Mouse (Mus musculus): ENCODE results near the gene Prdm1. TPM values are rescaled to one million over a fixed set of nuclear protein-coding genes. Genes with fewer than 3 reads are reported as not detected.

Gene Prdm1
- total and polyA plus RNA-seq, 3 experiments: 4.7 to 13.6 (median 8.0) TPM

GRCm38 (mm10) chr10:44518631-44519030, 9.7 kb downstream of the Prdm1 start:
- Histone ChIP-seq H3K9ac (ENCODE audit: insufficient read depth, low read depth) (no peak overlapping the region), H3K36me3 (replicated peaks in 1 of 2; ENCODE audit: control insufficient read depth in 1 of 2, insufficient read depth in 1 of 2, low read length in 1 of 2) (no peaks in the 10 kb centered on the region), H3K4me1 (ENCODE audit: control insufficient read depth in 1 of 2, insufficient read depth in 2 of 2) (no peaks in the 10 kb centered on the region), H3K27ac (ENCODE audit: insufficient read depth, low read depth) (no peak overlapping the region), H3K9me3 (replicated peaks; ENCODE audit: low read length) (no peaks in the 10 kb centered on the region), H3K4me2 (ENCODE audit: insufficient read depth, low read depth, poor library complexity, severe bottlenecking) (no peak overlapping the region), H3K4me3 (replicated peaks in 1 of 3; ENCODE audit: low read depth in 2 of 3, low read length in 2 of 3, poor library complexity in 1 of 3) (no peak overlapping the region), H3K27me3 (replicated peaks) (no peaks in the 10 kb centered on the region), H3K79me2 (replicated peaks; ENCODE audit: control insufficient read depth, extremely low read depth, insufficient read depth, poor library complexity, severe bottlenecking) (no peaks in the 10 kb centered on the region)
- dilution Hi-C loops (cut with MboI; ENCODE audit: extremely low pct_ligation_motif_present, extremely low pct_unique_long_range_greater_than_20kb, low sequenced_read_pairs) (no loop called here), in situ Hi-C loops (cut with MboI; ENCODE audit: low pct_ligation_motif_present, low pct_unique_long_range_greater_than_20kb, low sequenced_read_pairs) (no loop called here)
- no peak for TF ChIP-seq MAFK (IDR thresholded peaks at IDR 0.05; ENCODE audit: insufficient replicate concordance, low read length)
- no peak for TF ChIP-seq CTCF (conservative IDR thresholded peaks at IDR 0.05 in 1 of 2, IDR thresholded peaks at IDR 0.05 in 1 of 2; ENCODE audit: low read depth in 2 of 2, low read length in 2 of 2)
- TF ChIP-seq CHD2 (IDR thresholded peaks at IDR 0.05; ENCODE audit: low read length): no peak
- no peak for TF ChIP-seq HCFC1 (IDR thresholded peaks at IDR 0.05; ENCODE audit: low read depth, low read length)
- no peak for TF ChIP-seq BHLHE40 (IDR thresholded peaks at IDR 0.05; ENCODE audit: low read depth, low read length)
- TF ChIP-seq MEF2A (IDR thresholded peaks at IDR 0.05; ENCODE audit: borderline replicate concordance, low read depth, low read length): no peak
- no peak for TF ChIP-seq MXI1 (IDR thresholded peaks at IDR 0.05; ENCODE audit: low read depth, low read length)
- TF ChIP-seq GABPA (IDR thresholded peaks at IDR 0.05; ENCODE audit: insufficient replicate concordance, low read depth, low read length): no peak
- no peak for TF ChIP-seq E2F4 (IDR thresholded peaks at IDR 0.05; ENCODE audit: insufficient replicate concordance, low read depth, low read length)
- no peak for TF ChIP-seq POLR2A (IDR thresholded peaks at IDR 0.05; ENCODE audit: low read depth, low read length)
- no peak for TF ChIP-seq ZNF384 (IDR thresholded peaks at IDR 0.05; ENCODE audit: low read depth, low read length)
- DNase-seq (ENCODE audit: extremely low read depth): no peak

GRCm38 (mm10) chr10:44513108-44513507, 15.2 kb downstream of the Prdm1 start:
- in situ Hi-C loops (cut with MboI; ENCODE audit: low pct_ligation_motif_present, low pct_unique_long_range_greater_than_20kb, low sequenced_read_pairs): no loop called here

More at GRCm38 (mm10) chr10:44513108-44513507, 15.2 kb downstream of the Prdm1 start:
- no peak overlapping the region for H3K27ac ChIP-seq (ENCODE audit: insufficient read depth, low read depth)
- no peak overlapping the region for H3K9ac ChIP-seq (ENCODE audit: insufficient read depth, low read depth)
- H3K4me2 ChIP-seq (ENCODE audit: insufficient read depth, low read depth, poor library complexity, severe bottlenecking): no peak overlapping the region
- no peaks in the 10 kb centered on the region for H3K4me1 ChIP-seq (ENCODE audit: control insufficient read depth in 1 of 2, insufficient read depth in 2 of 2)
- H3K79me2 ChIP-seq (replicated peaks; ENCODE audit: control insufficient read depth, extremely low read depth, insufficient read depth, poor library complexity, severe bottlenecking): no peaks in the 10 kb centered on the region
- dilution Hi-C loops (cut with MboI; ENCODE audit: extremely low pct_ligation_motif_present, extremely low pct_unique_long_range_greater_than_20kb, low sequenced_read_pairs): no loop called here
- H3K27me3 ChIP-seq (replicated peaks): no peaks in the 10 kb centered on the region
- no peaks in the 10 kb centered on the region for H3K9me3 ChIP-seq (replicated peaks; ENCODE audit: low read length)
- TF ChIP-seq IRF4 (IDR thresholded peaks at IDR 0.05; ENCODE audit: low read depth, low read length): no peak
- no peak for TF ChIP-seq USF2 (conservative IDR thresholded peaks at IDR 0.05; ENCODE audit: low read depth, low read length)
- no peak for TF ChIP-seq E2F4 (IDR thresholded peaks at IDR 0.05; ENCODE audit: insufficient replicate concordance, low read depth, low read length)
- TF ChIP-seq CTCF (conservative IDR thresholded peaks at IDR 0.05 in 1 of 2, IDR thresholded peaks at IDR 0.05 in 1 of 2; ENCODE audit: low read depth in 2 of 2, low read length in 2 of 2): no peak
- no peak for TF ChIP-seq SMC3 (IDR thresholded peaks at IDR 0.05; ENCODE audit: low read depth, low read length)
- no peak for TF ChIP-seq HCFC1 (IDR thresholded peaks at IDR 0.05; ENCODE audit: low read depth, low read length)
- no peak for TF ChIP-seq ZC3H11A (IDR thresholded peaks at IDR 0.05; ENCODE audit: low read depth, low read length)
- TF ChIP-seq MAX (IDR thresholded peaks at IDR 0.05; ENCODE audit: low read length): no peak
- no peak for TF ChIP-seq PAX5 (IDR thresholded peaks at IDR 0.05; ENCODE audit: low read length)
- no peak for TF ChIP-seq POLR2A (IDR thresholded peaks at IDR 0.05; ENCODE audit: low read depth, low read length)
- TF ChIP-seq MEF2A (IDR thresholded peaks at IDR 0.05; ENCODE audit: borderline replicate concordance, low read depth, low read length): no peak
- TF ChIP-seq RAD21 (IDR thresholded peaks at IDR 0.05; ENCODE audit: low read depth, low read length): no peak
- TF ChIP-seq MXI1 (IDR thresholded peaks at IDR 0.05; ENCODE audit: low read depth, low read length): no peak
- TF ChIP-seq JUN (IDR thresholded peaks at IDR 0.05; ENCODE audit: insufficient read depth, low read depth, low read length): no peak
- no peak for TF ChIP-seq USF1 (IDR thresholded peaks at IDR 0.05; ENCODE audit: low read depth, low read length)
- no peak for TF ChIP-seq GABPA (IDR thresholded peaks at IDR 0.05; ENCODE audit: insufficient replicate concordance, low read depth, low read length)
- TF ChIP-seq ELF1 (IDR thresholded peaks at IDR 0.05; ENCODE audit: low read depth, low read length): no peak
- TF ChIP-seq MAZ (IDR thresholded peaks at IDR 0.05; ENCODE audit: low read depth, low read length): no peak
- no peak for TF ChIP-seq ZKSCAN1 (IDR thresholded peaks at IDR 0.05; ENCODE audit: borderline replicate concordance, low read depth, low read length)
- DNase-seq (ENCODE audit: extremely low read depth): no peak
- no peaks in the 10 kb centered on the region for H3K36me3 ChIP-seq (replicated peaks in 1 of 2; ENCODE audit: control insufficient read depth in 1 of 2, insufficient read depth in 1 of 2, low read length in 1 of 2)
- H3K4me3 ChIP-seq (replicated peaks in 1 of 3; ENCODE audit: low read depth in 2 of 3, low read length in 2 of 3, poor library complexity in 1 of 3): no peak overlapping the region
